Comparison of ENCODE assay signal across 20 mouse cellular contexts in genomic region chr13:48276981-48277380, GRCm38 (mm10). TPM values are rescaled to one million over a fixed set of nuclear protein-coding genes. Genes with fewer than 3 reads are reported as not detected.
A peak's percentile ranks its signal among the peaks of the same experiment; 100 is the strongest.
DNase-seq lines count a peak whose midpoint lies in the region; ATAC-seq lines count a peak whose summit lies in the region.
"Had no signal": no experiment of that assay in that cellular context is flagged by ENCODE, and none has a peak within 500 bp of the region (broad histone marks: within the 10 kb centered on the region; RNA-seq: fewer than 3 reads in every experiment).

No protein-coding gene starts in this region.

- no peaks in the 10 kb centered on the region for H3K9me3 ChIP-seq in neural tube, embryonic 13.5 days
- H3K9me3 ChIP-seq in forebrain, embryonic 15.5 days = no peaks in the 10 kb centered on the region
- no peaks in the 10 kb centered on the region for H3K9me3 ChIP-seq in midbrain, embryonic 12.5 days
- H3K9me3 ChIP-seq: embryonic facial prominence, embryonic 10.5 days; heart, embryonic 10.5 days had no signal

- WGBS in neural tube, embryonic 13.5 days = 68% methylated on average over 7 of the region's 7 CpGs
- 64% methylated on average over 7 of the region's 7 CpGs for WGBS in forebrain, embryonic 15.5 days
- 60% methylated on average over 7 of the region's 7 CpGs for WGBS in midbrain, embryonic 12.5 days

- intact Hi-C loops in gastrocnemius, postnatal 36 days (cut with DNase I) = loop anchor here (10.0 kb wide), 2 partner anchors 188 to 612 kb away; no protein-coding TSS in a partner anchor

- peak overlapping the region; percentile 34 for H3K27ac ChIP-seq in neural tube, embryonic 13.5 days (replicated peaks)
- peak overlapping the region; percentile 55 for H3K27ac ChIP-seq in forebrain, embryonic 15.5 days (replicated peaks)
- H3K27ac ChIP-seq in midbrain, embryonic 12.5 days (replicated peaks) = peak overlapping the region; percentile 63
- H3K27ac ChIP-seq: embryonic facial prominence, embryonic 10.5 days; heart, embryonic 10.5 days had no signal

- H3K36me3 ChIP-seq in neural tube, embryonic 13.5 days = no peaks in the 10 kb centered on the region
- no peaks in the 10 kb centered on the region for H3K36me3 ChIP-seq in forebrain, embryonic 15.5 days
- no peaks in the 10 kb centered on the region for H3K36me3 ChIP-seq in midbrain, embryonic 12.5 days
- H3K36me3 ChIP-seq: embryonic facial prominence, embryonic 10.5 days; heart, embryonic 10.5 days had no signal

- DNase-seq in neural tube, embryonic 10.5 days (ENCODE audit: extremely low spot score, low spot score) = no peak
- peak; percentile 72 for DNase-seq in retina, postnatal 1 day
- DNase-seq in gastrocnemius, postnatal 36 days = no peak
- no peak for DNase-seq in adrenal gland, postnatal 4 days (ENCODE audit: low spot score in 2 of 2)
- DNase-seq: adrenal gland, postnatal 10 days; cerebellum, postnatal 25 days; heart, postnatal 14 days; kidney, postnatal 4 days; thymus, postnatal 14 days had no signal

- H3K9ac ChIP-seq in neural tube, embryonic 13.5 days = no peak overlapping the region
- no peak overlapping the region for H3K9ac ChIP-seq in forebrain, embryonic 15.5 days (replicated peaks)
- no peak overlapping the region for H3K9ac ChIP-seq in midbrain, embryonic 12.5 days (replicated peaks)

- no peak overlapping the region for H3K4me3 ChIP-seq in neural tube, embryonic 13.5 days
- no peak overlapping the region for H3K4me3 ChIP-seq in forebrain, embryonic 15.5 days
- no peak overlapping the region for H3K4me3 ChIP-seq in midbrain, embryonic 12.5 days
- H3K4me3 ChIP-seq: embryonic facial prominence, embryonic 10.5 days; erythroblast, embryonic 14.5 days; heart, embryonic 10.5 days; myocyte had no signal

- peaks cover 28% of the 10 kb centered on the region for H3K4me1 ChIP-seq in neural tube, embryonic 13.5 days (replicated peaks)
- peaks cover 21% of the 10 kb centered on the region for H3K4me1 ChIP-seq in forebrain, embryonic 15.5 days
- peaks cover 28% of the 10 kb centered on the region for H3K4me1 ChIP-seq in midbrain, embryonic 12.5 days

- no peak overlapping the region for H3K4me2 ChIP-seq in neural tube, embryonic 13.5 days
- H3K4me2 ChIP-seq in forebrain, embryonic 15.5 days (replicated peaks) = no peak overlapping the region
- H3K4me2 ChIP-seq in midbrain, embryonic 12.5 days (replicated peaks) = no peak overlapping the region
- H3K4me2 ChIP-seq: liver, embryonic 11.5 days had no signal

- ATAC-seq in neural tube, embryonic 13.5 days (ENCODE audit: low read depth) = 0 out of 2 replicates have a peak, but pooled peaks have one; percentile 28
- no peak for ATAC-seq in forebrain, embryonic 15.5 days (replicated peaks)
- peak; percentile 41; the same call in 1 of the 2 replicates for ATAC-seq in midbrain, embryonic 12.5 days (ENCODE audit: low FRiP score, low read depth)
- ATAC-seq: intestine, embryonic 16.5 days had no signal

- H3K27me3 ChIP-seq in neural tube, embryonic 13.5 days = no peaks in the 10 kb centered on the region
- no peaks in the 10 kb centered on the region for H3K27me3 ChIP-seq in forebrain, embryonic 15.5 days
- peaks cover 9% of the 10 kb centered on the region; the same call in 1 of the 2 replicates for H3K27me3 ChIP-seq in midbrain, embryonic 12.5 days

RNA-seq across cellular contexts. Expression of gene Id4, which starts 16.0 kb away (rescaled TPM):
- 114 and 116 TPM in 2 replicates for polyA plus RNA-seq in neural tube, embryonic 13.5 days (2015; fragmentation: Nextera tagmentation; extraction: Ambion mirVana)
- polyA plus RNA-seq in forebrain, embryonic 15.5 days (2015; fragmentation: Nextera tagmentation; extraction: Ambion mirVana) = 115 and 126 TPM in 2 replicates
- polyA plus RNA-seq in midbrain, embryonic 12.5 days (2016; fragmentation: Nextera tagmentation; extraction: Ambion mirVana) = 117 and 119 TPM in 2 replicates
- under 1 TPM; 0.81 to 0.97 TPM for total RNA-seq in gastrocnemius, postnatal 36 days (2021)
- 1 to 10 TPM; 5.1 to 7.7 TPM for total RNA-seq in adrenal gland, postnatal 4 days (2021)
- total RNA-seq: megakaryocyte progenitor cell, adult 5-6 weeks; MEL had no signal
